Mouse (Mus musculus): ENCODE results near the gene Abhd14b. TPM values are rescaled to one million over a fixed set of nuclear protein-coding genes. Genes with fewer than 3 reads are reported as not detected.

Abhd14b gene
- total RNA-seq, 2 experiments from 2014 or later: 4.6 to 6.5 TPM

Other genes with a start within 250 kb of the Abhd14b start
- gene Ppm1m, start 247.7 kb upstream of the Abhd14b start, total RNA-seq (2021): 1 to 10 TPM; 5.1 to 5.5 TPM
- 10 to 100 TPM; 68.8 to 69.3 TPM for gene Twf2, start 244.4 kb upstream of the Abhd14b start, total RNA-seq (2021)
- under 1 TPM; 0.42 to 0.43 TPM for gene Tlr9, start 224.9 kb upstream of the Abhd14b start, total RNA-seq (2021)
- 100 to 1,000 TPM; 189 to 234 TPM for gene Alas1, start 198.8 kb upstream of the Abhd14b start, total RNA-seq (2021)
- 1 to 10 TPM; 1.8 to 2.5 TPM for gene Poc1a, start 166.4 kb upstream of the Abhd14b start, total RNA-seq (2021)
- gene Dusp7, start 78.8 kb upstream of the Abhd14b start, total RNA-seq (2021): 10 to 100 TPM; 13.9 to 17.6 TPM
- 100 to 1,000 TPM; 350 to 424 TPM for gene Rpl29, start 18.0 kb upstream of the Abhd14b start, total RNA-seq (2021)
- gene Acy1, start 9.1 kb upstream of the Abhd14b start, total RNA-seq (2021): 10 to 100 TPM in 1 of 2 experiments, 1 to 10 TPM in 1; 8.4 to 10.9 TPM
- gene Abhd14a, start 219 bp downstream of the Abhd14b start, total RNA-seq (2021): 10 to 100 TPM; 13.3 to 16.0 TPM
- 10 to 100 TPM; 47.6 to 48.7 TPM for gene Pcbp4, start 5.8 kb downstream of the Abhd14b start, total RNA-seq (2021)
- gene Gpr62, start 18.5 kb downstream of the Abhd14b start, total RNA-seq (2021): under 1 TPM; 0.16 to 0.33 TPM
- gene Rrp9, start 28.5 kb downstream of the Abhd14b start, total RNA-seq (2021): 10 to 100 TPM; 12.6 to 18.4 TPM
- gene Parp3, start 29.5 kb downstream of the Abhd14b start, total RNA-seq (2021): 10 to 100 TPM; 64.1 to 76.2 TPM
- not detected for gene Iqcf1, start 52.5 kb downstream of the Abhd14b start, total RNA-seq (2021)
- not detected for gene Iqcf5, start 67.1 kb downstream of the Abhd14b start, total RNA-seq (2021)
- not detected for gene Iqcf3, start 114.2 kb downstream of the Abhd14b start, total RNA-seq (2021)
- gene Iqcf4, start 123.5 kb downstream of the Abhd14b start, total RNA-seq (2021): not detected
- gene Iqcf6, start 179.1 kb downstream of the Abhd14b start, total RNA-seq (2021): not detected
- gene Grm2, start 208.6 kb downstream of the Abhd14b start, total RNA-seq (2021): not detected
- 10 to 100 TPM; 17.3 to 20.6 TPM for gene Tex264, start 238.5 kb downstream of the Abhd14b start, total RNA-seq (2021)

All from gastrocnemius, postnatal 14 days (tissue).